Mouse (Mus musculus) embryo, embryonic 10.5 days (tissue): ENCODE measurements at regions not wholly inside any gene's neighbourhood (a gene's known extent, or its start where the extent isn't known, plus 50 kb on each side); places are given as distances from the start of the nearest gene placed in this dataset.
"Not testable (repeated sequence)": the region's sequence is repeated elsewhere in the genome, so short reads cannot be mapped to it uniquely, and the experiment has no call there.

Source experiments
- DNase-seq: peaks from one replicate; pipeline ENCODE4 v3.0.0-alpha.2; 2015; ENCODE audit warnings: low spot score

GRCm38 (mm10) chr1:185939914-185940313, 177.2 kb downstream of the Lyplal1 start:
- DNase-seq = no peak

DNA sequence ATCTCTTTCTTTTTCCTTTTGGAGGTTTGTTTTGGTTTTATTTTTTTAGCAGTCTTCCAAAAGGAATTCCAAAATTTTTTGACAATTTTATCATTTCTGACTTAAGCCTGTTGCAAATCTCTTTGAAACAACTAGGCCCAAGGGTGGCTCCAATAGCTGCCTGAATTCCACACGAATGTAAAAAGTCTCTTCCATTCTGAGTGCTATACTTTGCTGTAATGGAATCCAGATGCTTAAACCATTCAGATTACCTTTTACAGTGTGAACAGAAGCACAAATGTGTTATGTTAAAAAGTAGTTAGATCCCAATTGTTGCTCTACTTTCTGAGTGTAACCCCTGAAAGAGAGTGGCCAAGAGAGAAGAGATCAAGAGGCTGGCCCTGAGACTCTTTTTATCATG, 176.6 kb downstream of the Lyplal1 start:
- DNase-seq = no peak

GRCm38 (mm10) chr1:185951163-185951562, 165.9 kb downstream of the Lyplal1 start:
- no peak for DNase-seq

DNA sequence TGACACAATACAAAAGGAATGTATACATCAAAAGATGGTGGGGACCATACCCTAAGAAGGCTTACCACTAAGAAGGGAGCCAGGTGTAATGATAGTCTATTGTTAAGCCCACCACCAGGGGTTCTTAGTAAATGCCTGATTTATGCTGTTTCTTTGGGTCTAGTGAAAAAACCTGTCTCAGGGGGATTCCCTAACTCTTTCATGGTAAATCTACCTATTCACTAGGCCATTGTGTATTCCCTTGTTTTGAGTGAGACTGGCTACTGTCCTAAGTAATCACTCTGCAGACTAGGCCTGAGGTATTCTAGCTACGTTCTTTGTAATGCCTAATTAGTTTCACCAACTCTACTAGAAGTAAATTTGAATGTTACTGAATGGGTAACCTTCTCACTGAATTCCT, 161.3 kb downstream of the Lyplal1 start:
- DNase-seq = not testable (repeated sequence)

DNA sequence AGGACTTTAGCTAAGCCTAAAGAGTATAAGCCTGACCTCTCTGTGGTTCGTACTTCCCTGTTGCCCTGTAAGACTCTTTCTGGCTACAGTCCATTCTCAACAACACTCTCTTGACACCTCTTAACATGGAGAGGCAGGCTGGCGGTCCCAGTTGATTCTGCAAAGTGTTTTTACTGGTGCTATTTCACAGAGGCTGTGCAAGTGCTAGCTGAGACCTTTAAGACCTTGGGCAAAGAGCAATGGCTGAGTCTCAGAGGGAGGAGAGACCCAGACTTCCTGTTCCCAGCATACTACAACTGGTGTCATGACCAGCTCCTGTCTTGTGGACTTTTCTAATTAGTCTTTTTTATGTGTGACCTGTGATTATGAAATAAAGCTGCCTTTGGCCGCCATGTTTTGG, 159.6 kb downstream of the Lyplal1 start:
- DNase-seq = no peak

DNA sequence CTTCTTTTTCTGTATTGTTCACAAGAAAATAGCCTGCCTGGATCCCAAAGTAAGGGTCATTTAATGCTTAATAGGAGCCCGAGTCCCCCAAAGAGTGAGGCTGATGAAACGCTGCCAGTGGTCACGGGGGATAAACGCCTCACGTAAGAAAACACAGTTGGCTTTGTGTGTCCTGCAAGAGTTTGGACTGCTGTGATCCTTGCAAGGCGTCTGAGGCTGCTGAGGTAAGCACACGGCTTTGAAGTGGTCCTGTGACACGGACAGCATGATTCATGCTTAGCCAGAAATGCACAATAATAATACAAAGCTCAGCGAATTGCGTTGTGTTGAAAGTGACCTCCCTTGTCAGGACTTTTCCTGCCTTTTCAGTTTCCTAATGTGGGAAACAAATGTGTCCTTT, 158.8 kb downstream of the Lyplal1 start:
- no peak for DNase-seq

- no peak for DNase-seq
Observed at GRCm38 (mm10) chr1:185962606-185963005, 154.5 kb downstream of the Lyplal1 start.

DNA sequence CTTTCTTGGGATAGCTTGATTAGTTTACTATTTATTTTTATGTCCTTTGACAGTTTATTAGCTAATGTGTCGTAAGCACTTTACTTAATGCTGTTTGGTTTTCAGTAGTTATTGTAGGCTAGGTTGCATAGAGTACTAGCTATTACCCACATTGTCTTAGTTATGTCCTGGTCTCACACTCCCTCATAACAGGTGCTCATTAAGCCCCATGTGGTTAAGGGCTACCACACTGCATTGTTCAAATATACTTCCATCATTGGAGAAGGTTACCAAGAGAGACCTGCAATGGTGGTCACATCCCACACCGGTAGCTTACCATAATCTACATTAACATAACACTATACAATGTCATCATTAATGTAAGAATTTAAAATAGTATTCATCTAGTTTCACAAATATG, 153.3 kb downstream of the Lyplal1 start:
- no peak for DNase-seq

- no peak for DNase-seq
Observed at GRCm38 (mm10) chr1:185964426-185964825, 152.7 kb downstream of the Lyplal1 start.

DNA sequence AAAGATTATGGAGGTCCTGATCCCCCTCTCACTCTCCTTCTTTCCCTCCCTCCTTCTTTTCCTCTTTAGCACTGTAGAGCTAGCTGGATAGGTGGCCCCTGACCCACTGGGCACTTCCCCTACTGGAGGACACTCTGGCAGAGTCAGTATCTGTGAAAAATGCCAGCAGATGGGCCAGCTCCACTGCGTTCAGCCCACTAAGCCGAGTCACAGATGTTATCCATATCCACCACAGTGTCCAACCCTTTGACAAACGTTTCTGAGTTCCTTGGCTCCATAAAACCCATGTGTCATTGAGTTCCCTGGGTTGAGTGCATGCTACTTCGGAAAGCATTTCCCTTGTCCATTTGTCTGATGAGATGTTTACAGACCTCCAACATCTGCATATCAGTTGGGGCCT, 149.9 kb downstream of the Lyplal1 start:
- no peak for DNase-seq

- no peak for DNase-seq
Observed at GRCm38 (mm10) chr1:185967816-185968215, 149.3 kb downstream of the Lyplal1 start.

- DNase-seq = no peak
Observed at GRCm38 (mm10) chr1:185968642-185969041, 148.5 kb downstream of the Lyplal1 start.

DNA sequence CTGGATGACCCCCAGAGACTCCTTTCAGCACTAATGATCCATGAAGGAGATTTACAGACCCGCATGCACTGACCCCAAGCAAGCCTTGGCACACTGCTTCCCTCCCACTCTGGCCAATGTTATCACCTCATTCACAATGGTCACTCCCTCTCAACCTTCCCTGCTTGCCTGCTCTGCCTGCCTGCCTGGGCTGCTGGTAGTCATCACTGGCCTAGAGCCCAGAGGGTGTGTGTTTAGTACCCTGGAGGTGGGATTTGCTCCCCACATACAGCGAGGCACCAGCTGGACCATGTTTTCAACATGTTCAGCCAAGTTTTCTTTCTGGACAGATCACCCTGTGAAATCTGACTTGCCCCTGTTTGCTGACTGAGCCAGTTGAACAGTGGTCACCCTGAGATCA, 147.9 kb downstream of the Lyplal1 start:
- DNase-seq = peak; percentile 65

DNA sequence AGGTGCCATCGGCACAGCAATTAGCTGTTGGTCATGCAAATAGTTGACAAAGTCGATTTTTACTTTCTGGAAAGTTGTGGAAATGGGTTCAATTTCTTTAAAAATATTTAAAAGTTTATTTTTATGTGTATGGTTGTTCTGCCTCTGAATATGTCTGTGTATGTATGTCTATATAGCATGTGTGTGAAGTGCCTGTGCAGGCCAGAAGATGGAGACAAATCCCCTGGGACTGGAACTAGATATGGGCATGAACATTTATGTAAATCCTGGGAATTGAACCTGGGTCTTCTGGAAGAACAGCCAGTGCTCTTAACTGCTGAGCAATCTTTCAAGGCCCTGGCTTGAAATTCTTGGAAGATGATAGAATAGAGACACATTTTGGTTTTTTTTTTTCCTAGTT, 140.0 kb downstream of the Lyplal1 start:
- DNase-seq = peak; percentile 23

DNA sequence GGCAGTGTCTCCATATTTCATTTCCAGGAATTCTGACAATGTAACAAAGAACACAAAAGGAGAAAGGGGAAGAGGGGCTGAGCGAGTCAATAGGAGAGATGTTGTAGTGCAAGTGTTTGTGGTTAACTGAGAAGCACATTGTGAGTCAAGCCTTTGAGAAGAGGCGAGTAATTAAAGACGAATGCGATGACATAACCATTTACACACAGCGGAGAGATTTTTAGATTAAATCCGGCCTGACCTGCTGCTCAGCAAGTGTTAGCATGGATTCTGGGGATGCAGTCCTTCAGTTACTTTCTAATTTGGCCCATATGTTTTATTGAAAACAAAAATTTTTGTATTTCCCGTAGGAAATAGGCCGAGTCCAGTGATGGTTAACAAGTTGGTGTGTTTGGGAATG, 127.7 kb downstream of the Lyplal1 start:
- DNase-seq = no peak

- not testable (repeated sequence) for DNase-seq
Observed at GRCm38 (mm10) chr1:186000066-186000465, 117.0 kb downstream of the Lyplal1 start.

DNA sequence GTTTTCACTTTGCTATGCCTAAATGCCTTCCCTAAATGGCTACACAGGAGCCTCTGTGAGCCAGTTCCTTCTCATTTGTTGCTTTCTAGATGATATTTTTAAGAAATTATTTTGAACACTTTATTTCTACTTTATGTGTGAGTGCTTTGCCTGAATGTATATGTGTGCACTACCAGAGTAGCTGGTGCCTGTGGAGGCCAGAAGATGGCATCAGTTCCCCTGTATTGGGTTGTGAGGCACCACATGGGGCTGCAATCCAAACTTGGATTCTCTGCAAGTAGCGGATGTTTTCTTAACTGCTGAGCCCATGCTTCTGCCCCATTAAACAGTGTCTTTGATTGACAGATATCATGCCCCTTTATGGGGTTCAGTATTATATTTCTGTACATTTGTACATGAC, 103.7 kb downstream of the Lyplal1 start:
- no peak for DNase-seq

DNA sequence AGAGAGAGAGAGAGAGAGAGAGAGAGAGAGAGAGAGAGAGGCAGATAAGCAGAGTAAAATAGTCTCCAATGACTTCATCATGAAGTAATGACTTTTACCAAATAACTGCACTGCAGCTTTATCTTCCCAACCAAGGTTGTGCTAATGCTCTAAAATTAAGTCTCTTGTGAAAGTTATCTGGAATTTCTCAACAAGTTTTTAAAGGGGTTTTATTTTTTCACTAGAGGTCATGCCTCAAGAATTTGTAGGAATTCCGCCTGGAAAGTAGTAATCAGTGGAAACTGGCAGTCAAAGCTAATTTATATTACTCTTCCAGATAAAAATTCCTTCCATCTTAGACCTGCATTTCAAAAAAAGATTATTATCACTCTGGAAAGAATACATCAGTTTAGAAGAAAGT, 102.9 kb downstream of the Lyplal1 start:
- DNase-seq = no peak

GRCm38 (mm10) chr1:186015831-186016561, 101.1 kb downstream of the Lyplal1 start:
- no peak for DNase-seq

GRCm38 (mm10) chr1:186017547-186017946, 99.6 kb downstream of the Lyplal1 start:
- DNase-seq = no peak

DNA sequence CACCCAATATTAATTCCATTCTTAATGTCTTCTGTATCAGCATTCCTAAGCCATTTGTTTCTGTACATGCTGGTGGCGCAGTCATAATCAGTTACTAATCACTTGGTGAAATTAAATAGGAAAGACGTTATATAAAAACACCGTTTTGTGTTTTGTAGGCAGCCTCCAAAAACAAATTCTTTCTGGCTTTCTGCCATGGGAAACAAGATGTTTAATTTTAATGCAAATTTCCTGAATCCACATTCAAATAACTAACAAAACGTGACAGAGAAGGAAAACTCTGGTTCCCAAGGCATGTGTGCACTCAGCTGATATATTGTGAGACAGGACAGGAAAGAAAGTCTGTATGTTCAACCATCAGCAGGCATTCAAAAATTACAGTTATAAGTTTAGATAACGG, 97.6 kb downstream of the Lyplal1 start:
- no peak for DNase-seq

GRCm38 (mm10) chr1:186031951-186032350, 85.2 kb downstream of the Lyplal1 start:
- DNase-seq = no peak

DNA sequence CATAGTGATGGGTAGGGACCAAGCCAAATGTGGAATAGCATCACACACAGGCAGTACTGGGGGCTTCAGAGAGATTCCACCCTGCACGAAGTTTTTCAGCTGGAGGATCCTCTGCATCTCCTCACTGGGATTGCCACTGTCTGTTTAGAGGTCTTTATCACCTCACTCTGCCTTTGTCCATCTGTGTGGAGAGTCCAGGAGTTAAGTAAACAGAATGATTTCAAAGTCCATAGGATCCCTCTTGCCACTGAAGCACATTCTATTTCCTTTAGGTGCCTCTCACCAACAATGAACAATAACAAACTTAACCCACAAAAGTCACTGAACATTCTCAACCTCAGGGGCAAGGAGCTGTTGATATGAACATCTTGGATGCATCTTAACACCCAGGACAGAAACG, 82.7 kb downstream of the Lyplal1 start:
- no peak for DNase-seq
